Mouse (Mus musculus) heart, adult 18-20 months (tissue): ENCODE results near the gene Il1rl1. TPM values are rescaled to one million over a fixed set of nuclear protein-coding genes. Genes with fewer than 3 reads are reported as not detected.
A peak's percentile ranks its signal among the peaks of the same experiment; 100 is the strongest.

ENCODE experiments used
- DNase-seq, 2 experiments: peaks; one replicate each; pipeline ENCODE4 v3.0.0; 2021 to 2022; ENCODE audit warnings: mixed read lengths in 1 of 2
- total RNA-seq, 2 experiments: library from RNA; stranded (reverse); gene quantifications; 2 replicates each; pipeline ENCODE4 v1.2.3; 2021

Gene Il1rl1
- total RNA-seq, 2 experiments from 2014 or later, result 0.75 to 0.99 TPM

DNA sequence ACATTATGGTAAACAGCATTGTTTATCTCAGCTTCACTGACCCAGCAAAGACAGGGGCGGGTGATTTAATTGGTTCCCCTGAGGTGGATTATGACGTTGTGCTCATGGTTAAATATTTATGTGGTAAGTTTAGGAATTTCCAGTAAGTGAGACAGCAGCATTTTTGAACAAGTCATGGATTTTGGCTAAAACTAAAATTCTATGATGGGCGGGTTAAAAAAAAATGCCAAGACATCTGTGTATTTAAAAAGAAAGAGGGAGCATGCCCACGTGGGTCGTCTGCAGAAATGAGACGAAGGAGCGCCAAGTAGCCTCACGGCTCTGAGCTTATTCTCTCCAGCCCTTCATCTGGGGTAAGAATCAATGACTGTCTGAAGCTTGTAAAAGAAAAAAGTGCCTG is 10.1 kb downstream of the Il1rl1 start:
- DNase-seq, result no peak

DNA sequence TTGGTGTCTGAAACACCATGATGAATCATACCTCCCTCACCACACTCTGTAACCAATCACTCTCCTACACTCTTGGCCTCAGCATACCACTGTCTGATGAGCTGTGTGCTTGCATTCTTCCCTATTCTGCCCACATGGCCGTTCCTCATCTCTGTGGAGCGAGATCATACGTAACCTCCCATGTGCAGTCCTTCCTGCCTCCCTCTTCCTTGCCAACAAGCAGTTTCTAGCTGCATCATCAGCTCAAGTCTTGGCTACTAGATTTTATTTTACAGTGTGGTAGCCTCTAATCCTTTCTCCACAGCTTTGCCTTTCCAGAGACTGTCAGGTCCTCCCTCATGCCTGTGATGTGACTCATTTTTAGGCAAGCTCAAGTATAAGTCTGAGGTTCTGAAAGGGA is 15.4 kb downstream of the Il1rl1 start:
- peak in 1 of 2 experiments; percentile 31 for DNase-seq

DNA sequence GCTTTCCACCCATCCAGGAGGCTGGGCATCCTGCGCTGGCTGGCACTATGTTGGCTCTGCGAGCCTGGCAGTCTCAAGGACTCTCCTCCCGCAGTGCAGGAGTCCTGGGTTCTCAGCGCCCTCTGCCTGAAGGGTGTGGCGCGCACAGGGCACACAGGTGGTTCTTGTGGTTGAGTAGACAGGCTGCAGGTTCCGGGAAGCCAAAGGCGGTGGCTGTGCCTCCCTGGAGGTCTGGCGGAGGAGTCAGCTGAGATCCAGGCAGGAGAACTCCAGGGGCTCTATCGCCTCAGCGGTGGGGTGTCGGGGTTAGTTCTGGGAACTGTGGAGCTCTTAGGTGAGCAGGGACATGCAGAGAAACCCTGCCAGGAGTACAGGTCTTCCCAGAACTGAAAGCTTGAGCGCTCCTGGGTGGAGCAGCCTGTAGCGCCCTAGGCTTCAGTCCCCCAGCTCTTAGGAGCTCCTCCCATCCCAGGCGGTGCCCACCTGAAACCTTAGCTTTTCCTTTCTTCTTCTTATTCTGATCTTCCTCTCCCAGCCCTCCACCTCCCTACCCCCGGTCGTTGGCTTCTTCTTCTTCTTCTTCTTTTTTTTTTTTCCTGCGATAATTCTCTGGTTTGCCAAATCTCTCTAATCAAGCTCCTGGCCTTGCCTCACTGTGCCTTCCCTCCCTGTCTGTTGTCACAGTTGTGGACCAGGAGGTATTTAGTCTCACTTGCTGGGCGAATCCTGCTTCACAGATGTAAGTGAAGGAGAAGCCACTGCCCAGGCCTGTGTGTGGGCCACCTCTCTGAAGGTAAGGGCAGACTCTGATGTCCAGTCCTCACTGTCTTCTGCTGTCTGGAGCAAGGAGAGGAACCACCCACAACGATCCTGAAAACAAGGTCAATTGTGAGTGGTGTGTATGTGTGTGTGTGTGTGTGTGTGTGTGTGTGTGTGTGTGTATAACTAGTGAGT is 36.4 kb downstream of the Il1rl1 start, which contains the start of gene Il18r1:
Gene Il18r1, plus strand, starts transcription at position 76 of the 954 bp plus-strand sequence.
- peak in 1 of 2 experiments; percentile 24 for DNase-seq

DNA sequence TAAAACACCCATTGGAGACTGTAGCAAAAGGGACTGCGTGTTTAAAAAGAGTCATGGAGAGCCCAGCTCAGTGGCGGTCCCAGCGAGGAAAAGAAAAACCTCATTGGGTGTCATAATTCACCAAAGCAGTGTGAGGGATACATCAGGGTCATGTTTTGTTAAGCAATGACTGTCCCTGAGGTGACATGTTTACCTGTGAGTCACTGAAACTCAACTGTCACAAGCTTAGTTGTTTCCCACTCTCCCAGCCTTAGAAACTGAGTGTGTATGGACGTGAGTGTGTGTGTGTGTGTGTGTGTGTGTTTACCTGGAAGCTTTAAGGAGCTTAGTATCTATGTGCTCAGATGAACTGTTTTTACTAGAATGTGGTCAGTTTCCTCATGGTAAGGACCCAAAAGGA is 37.9 kb downstream of the Il1rl1 start:
- DNase-seq, result no peak

DNA sequence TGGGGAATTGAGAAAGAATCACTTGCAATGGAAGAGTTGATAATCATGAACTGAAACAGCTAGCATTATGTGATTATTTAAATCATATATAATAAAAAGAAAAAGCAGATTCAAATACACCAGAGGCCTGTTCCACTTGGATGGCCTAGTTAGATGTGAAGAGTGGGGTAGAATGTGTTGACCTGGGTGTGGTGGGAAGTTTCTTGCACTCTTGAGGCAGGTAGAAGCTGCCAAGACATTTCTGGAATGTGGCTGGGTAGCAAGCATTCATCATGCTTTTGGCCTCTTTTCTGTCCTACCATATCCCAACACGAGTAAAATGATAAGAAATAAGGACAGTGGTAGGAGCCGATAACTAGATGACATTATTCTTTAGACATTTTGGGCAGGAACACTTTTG is 39.4 kb downstream of the Il1rl1 start:
- no peak for DNase-seq

DNA sequence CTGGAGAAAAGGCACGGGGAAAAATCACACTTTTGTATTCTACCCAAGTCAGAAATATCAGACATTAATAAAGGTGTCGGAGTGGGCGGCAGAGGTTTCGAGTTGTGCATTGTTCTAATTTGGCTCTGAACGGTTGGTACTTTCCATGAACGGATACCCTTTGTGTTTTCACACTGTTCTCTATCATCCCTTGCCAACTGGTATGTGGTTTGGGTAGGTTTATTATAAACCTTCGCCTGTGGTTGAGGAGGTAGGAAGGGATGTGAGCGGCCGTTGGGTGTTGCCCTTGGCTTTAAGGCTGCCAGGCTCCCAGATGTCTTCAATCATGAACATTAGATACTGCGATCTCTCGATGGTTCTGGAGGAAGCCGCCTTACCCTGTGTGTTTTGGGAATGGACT is 40.5 kb downstream of the Il1rl1 start:
- peak in 1 of 2 experiments; percentile 9 for DNase-seq

DNA sequence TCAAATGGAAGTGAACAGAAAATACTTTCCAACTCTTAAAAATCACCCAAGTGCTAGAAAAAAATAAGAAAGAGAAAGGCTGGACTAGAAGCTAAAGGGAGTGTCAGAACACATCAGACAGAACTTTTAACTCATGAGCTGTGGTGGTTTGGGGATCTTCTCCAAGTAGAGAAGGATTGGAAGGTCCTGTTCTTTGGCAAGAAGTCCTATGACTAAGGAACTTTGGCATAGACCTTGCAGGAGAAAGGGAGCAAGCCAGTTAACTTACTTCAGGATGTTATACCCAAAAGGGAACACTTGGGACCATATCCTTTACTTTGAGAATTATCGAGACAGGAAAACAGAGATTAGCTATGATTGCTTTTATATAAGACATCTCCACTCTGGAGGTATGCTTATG is 43.0 kb downstream of the Il1rl1 start:
- DNase-seq, result peak in 1 of 2 experiments; percentile 60

DNA sequence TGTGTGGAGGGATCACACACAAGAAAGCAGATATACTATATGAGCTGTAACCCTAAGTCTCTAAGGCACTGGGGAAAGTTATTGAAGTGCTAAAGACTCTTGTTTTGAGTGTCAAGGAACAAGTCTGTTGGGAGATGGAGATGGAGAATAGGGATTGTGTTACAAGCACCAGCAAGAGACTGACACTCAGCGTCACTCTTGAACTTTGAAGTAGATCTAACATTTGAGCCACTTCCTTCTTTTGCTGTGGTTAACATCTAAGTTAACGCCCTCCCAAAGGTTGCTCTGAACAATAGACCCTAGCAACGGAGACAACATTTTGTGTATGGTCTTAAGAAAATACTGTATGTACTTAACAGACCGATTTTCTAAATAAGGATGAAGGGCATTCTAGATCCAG is 44.3 kb downstream of the Il1rl1 start:
- peak in 1 of 2 experiments; percentile 11 for DNase-seq

DNA sequence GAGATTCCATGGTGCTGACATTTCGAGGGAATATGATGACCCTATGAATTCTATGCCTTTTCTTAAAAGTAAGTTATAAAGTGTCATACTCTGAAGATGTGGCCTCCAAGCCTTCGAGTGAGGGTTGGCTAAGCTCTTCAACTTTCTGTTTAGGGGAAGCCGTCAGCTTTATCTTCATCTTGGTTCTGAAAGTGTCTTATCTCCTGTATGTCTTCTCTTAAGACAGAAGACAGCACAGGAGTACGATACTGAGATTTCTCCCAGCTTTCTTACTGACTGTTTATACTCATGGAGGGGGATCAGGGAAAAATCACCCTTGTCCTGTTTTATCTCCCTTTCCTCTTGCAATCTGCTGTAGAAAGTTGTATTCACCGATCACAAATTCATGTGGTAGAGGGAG is 45.0 kb downstream of the Il1rl1 start:
- DNase-seq, result no peak

DNA sequence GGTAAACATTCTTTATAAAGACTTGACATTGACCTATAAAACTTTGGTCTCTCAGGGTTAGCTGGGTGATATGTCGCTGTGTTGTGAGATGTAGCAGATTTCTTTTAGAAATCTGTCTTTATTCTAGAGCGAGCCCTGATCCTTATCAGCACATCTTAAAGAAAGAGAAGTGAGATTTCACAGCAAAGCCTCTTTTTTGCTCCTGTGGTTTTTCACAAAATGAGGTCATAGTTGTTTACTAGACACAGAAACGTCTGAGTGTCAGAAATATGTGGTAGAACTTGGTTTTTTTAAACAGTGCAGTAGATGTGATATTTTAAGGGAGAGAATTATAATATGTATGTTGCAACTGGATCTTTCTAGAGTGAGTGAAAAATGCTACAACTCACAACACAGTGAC is 46.3 kb downstream of the Il1rl1 start:
- DNase-seq, result peak in 1 of 2 experiments; percentile 26

DNA sequence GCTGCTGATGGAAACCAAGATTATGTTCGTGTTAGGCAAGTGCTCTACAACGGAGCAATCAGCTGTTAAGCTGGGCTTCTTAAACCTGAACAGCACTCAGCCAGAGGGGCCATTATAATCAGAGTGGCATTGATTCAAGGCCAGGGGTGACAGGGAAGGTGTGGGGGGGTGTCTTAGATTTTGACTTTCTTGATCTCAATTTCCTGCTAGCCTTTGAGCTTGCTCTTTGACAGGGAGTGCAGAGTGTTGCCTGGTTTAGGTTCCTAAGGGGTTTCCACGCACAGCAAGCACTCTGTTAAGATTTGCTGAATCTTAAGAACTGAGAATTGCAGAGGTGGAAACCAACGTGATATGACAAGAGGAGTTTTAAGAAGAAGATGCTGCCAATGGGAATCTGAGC is 47.4 kb downstream of the Il1rl1 start:
- no peak for DNase-seq

DNA sequence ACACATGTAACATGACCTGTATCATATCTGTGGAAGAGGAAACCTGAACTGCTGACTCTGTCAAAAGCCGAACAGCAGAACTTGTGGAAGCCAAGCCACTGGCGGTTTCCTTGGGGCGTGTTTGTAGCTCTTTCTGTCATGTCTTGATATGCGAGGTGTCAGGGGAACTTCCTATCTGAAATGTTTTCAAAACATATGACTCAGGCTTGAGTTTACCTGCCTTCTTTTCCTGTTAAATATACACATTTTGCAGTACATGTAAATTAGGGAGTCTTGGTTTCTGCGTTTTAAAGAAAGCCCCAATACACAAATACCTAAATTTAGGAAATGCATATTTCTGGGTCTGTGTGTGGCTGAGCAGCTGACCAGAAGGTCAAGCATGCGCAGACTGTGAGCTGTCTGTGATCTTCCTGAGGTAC is 50.1 kb downstream of the Il1rl1 start:
- peak in 1 of 2 experiments; percentile 27 for DNase-seq

DNA sequence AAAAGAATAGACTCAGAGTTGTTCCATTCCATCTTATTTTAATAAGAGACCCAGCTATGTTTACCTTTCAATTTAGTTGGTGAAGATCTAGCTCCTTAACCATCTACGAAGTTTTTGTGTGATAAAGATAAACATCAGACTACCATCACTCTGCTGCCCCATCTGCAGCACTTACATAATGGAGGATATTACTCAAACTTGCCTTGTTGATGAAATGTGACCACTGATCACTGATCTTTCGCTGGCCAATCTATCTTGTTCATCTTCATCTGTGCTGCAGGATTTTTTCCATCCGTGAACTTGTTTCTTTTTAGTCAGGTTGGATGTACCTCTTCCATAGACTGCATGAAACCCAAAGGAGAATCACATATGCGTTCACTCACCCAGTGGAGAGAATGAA is 65.2 kb downstream of the Il1rl1 start:
- no peak for DNase-seq

DNA sequence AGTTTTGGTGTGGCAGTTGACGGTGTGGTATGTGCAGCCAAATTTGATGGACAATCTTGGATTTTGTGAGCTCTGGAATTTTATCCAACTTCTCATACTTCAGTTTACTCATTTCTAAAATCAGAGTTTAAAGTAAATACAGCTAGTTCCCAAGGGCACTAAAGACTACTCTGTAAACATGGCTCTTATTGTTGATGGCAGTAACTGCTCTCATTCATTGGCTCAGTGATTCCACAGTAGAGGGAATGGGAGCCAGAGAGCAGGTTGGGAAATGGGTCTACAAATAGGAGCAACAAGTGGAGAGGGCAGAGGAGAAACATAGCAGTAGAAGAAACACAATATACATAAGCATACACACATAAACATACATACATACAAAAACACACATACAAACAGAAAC is 70.3 kb downstream of the Il1rl1 start:
- DNase-seq, result no peak

DNA sequence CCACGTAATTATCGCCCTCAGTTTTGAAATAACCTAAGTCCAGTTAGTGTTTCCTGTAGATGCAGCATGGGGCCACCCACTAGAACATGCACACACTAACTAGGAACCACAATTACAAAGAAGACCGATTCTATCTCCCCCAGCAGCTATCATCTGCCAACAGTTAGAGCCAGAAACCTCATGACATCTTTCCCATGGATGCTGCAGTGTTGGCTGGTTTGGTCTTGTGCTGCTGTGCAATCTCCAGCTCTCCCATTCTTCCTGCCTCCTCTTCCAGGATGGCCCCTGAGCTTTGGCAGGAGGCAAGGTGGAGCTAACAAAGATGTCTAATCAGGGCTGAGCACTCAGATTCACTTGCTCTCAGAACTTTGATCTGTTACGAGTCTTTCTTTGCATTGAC is 71.8 kb downstream of the Il1rl1 start:
- no peak for DNase-seq

DNA sequence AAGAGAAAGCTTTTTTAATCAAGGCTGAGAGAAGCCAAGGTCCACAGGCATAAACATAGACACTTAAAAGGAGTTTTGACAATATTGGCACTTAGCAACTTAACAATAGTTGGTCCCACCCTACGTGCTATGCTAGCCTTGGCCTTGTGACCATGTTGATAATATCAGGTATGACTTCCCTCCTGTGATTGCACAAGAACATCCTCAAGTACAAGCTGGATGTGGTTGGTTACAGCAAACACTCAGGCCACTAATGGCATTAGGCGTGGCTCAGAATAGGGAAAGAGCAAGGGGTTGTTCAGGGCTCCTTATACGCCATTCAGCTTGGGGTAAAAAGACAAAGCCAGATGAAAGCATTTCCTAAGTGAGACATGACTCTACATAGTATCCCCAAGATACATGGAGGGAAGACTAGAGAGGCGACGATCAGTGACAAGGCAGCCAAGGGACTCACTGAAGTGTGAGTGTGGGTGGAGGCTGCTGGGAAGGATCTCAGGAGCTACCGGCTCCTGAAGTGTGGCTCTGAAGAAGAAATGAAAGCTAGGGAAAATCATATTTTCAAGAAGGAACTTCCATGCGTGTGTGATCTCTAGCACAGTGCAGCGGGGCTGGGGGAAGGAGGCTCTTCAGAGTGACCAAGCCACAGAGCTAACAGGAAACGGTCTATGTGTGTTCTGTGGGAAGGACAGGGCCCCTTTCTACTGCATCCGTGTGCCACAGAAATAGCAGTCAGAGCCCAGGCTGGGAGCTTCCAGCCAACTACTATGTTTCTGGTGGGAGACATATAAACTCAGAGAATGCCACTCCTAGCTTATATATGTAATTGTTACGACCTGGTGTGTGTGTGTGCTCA is 72.4 kb downstream of the Il1rl1 start:
- no peak for DNase-seq

DNA sequence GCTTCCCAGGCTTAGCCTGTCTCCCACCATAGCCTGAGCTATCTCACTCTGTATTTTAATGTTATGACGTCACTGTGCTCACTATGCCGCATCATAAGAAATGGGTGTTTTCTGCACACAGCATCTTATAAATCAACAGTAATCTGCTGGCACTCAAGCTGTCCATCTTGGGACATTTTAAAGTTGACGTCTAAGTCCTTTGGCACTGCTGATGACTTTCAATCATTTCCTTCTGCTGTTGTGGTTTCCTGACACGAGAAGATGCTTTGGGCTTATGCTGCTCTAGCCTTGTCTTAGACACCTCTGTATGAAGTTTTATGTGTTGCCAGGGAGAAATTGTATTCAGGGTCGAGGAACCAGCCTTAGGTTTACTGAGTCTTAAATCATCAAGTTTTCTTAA is 75.2 kb downstream of the Il1rl1 start:
- no peak for DNase-seq

Other genes starting within 250 kb of the Il1rl1 start
- 1 to 10 TPM; 5.6 to 6.3 TPM for gene Il1r1, start 204.5 kb upstream of the Il1rl1 start, total RNA-seq
- under 1 TPM; 0.55 to 0.87 TPM for gene Il1rl2, start 105.0 kb upstream of the Il1rl1 start, total RNA-seq
- gene Il18r1, start 36.0 kb downstream of the Il1rl1 start, total RNA-seq, result 1 to 10 TPM; 1.4 to 2.1 TPM
- gene Il18rap, start 85.8 kb downstream of the Il1rl1 start, total RNA-seq, result under 1 TPM in 1 of 2 experiments, not detected in 1; 0.39 TPM
- gene Slc9a4, start 150.5 kb downstream of the Il1rl1 start, total RNA-seq, result under 1 TPM in 1 of 2 experiments, not detected in 1; 0.21 TPM